Mouse (Mus musculus) liver, postnatal 0 days (tissue): ENCODE measurements around the gene Gm21962.

Source experiments
- CTCF ChIP-seq: sonication (generic); IDR thresholded peaks from 2 replicates; pipeline ENCODE4 v1.5.1; 2016; ENCODE audit warnings: antibody characterized with exemption, low read depth
- EP300 ChIP-seq: IDR thresholded peaks from 2 replicates; pipeline ENCODE4 v1.6.1; 2016; ENCODE audit warnings: antibody characterized with exemption, low read depth, mild to moderate bottlenecking

DNA sequence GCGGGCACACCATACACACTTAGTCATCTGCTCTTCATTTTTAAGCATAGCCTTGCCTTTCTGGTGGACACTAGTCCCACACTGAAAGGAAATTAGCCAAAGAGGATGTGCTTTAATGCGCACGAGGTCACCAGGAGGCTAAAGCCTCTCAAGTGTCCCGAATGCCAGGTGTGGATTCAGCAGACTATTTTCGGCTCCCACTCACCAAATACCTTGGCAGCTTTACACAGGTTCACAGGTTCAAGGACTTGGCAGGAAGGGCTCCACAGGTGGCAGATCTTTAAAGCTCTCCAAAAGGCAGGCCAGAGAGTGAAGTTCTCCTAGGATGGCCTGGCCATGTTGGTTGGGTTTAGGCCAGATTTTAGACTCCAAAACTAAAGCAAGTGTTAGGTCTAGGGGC lies 30.1 kb upstream of the Gm21962 start:
- TF ChIP-seq CTCF (no peak), EP300 (no peak)
